Mouse (Mus musculus) intestine, postnatal 0 days (tissue): ENCODE measurements around the gene Aak1. TPM values are rescaled to one million over a fixed set of nuclear protein-coding genes. Genes with fewer than 3 reads are reported as not detected.
"Not testable (repeated sequence)": the region's sequence is repeated elsewhere in the genome, so short reads cannot be mapped to it uniquely, and the experiment has no call there.

Experiments used
- ATAC-seq: fragments of 200-750 bp; cut with Nextera tagmentation; 2 replicates; pipeline ENCODE4 v1.8.0; 2017; ENCODE audit warnings: mild to moderate bottlenecking, moderate TSS enrichment, moderate library complexity
- H3K27ac ChIP-seq: fragments of 300-500 bp; sonication (generic); 2 replicates; pipeline ENCODE4 v1.5.1; 2014; ENCODE audit warnings: mild to moderate bottlenecking, low read depth, low read length, moderate library complexity
- H3K27me3 ChIP-seq: fragments of 300-500 bp; sonication (generic); replicated peaks from 2 replicates; pipeline ENCODE4 v1.6.1; 2014; ENCODE audit warnings: low read length, mixed read lengths; ENCODE audit not compliant: control insufficient read depth, insufficient read depth
- H3K36me3 ChIP-seq: fragments of 300-500 bp; sonication (generic); 2 replicates; pipeline ENCODE4 v1.6.1; 2014; ENCODE audit warnings: mild to moderate bottlenecking, moderate library complexity; ENCODE audit not compliant: control insufficient read depth, insufficient read depth
- H3K4me1 ChIP-seq: fragments of 300-500 bp; sonication (generic); replicated peaks from 2 replicates; pipeline ENCODE4 v1.6.1; 2014; ENCODE audit warnings: antibody characterized with exemption, low read length, mixed read lengths; ENCODE audit not compliant: control insufficient read depth, insufficient read depth
- H3K4me2 ChIP-seq: fragments of 300-500 bp; sonication (generic); replicated peaks from 2 replicates; pipeline ENCODE4 v1.6.1; 2014; ENCODE audit warnings: low read depth, mild to moderate bottlenecking, moderate library complexity
- H3K4me3 ChIP-seq: fragments of 300-500 bp; sonication (generic); 2 replicates; pipeline ENCODE4 v1.5.1; 2014; ENCODE audit warnings: low read depth, low read length
- H3K9ac ChIP-seq: fragments of 300-500 bp; sonication (generic); 2 replicates; pipeline ENCODE4 v1.6.1; 2014; ENCODE audit warnings: mild to moderate bottlenecking, low read depth, low read length
- H3K9me3 ChIP-seq: fragments of 300-500 bp; sonication (generic); 2 replicates; pipeline ENCODE4 v1.6.1; 2016; ENCODE audit warnings: mixed run types; ENCODE audit not compliant: control insufficient read depth
- CTCF ChIP-seq: sonication (generic); IDR thresholded peaks from 2 replicates; pipeline ENCODE4 v1.5.1; 2016; ENCODE audit warnings: low read depth, mild to moderate bottlenecking, control low read depth, antibody characterized with exemption, moderate library complexity
- WGBS: fragments of 180-500 bp; shearing (Covaris S2); extraction: QIAGEN DNeasy Blood & Tissue Kit; methylation state at CpG from one replicate; pipeline ENCODE4 v1.1.7; 2014; 5-methylcytosine and 5-hydroxymethylcytosine counted together
- polyA plus RNA-seq: library from polyadenylated mRNA; unstranded; fragments of >200 nt; fragmentation: Nextera tagmentation; extraction: Ambion mirVana; gene quantifications from 2 replicates; pipeline ENCODE4 v1.2.1, GENCODE M21; 2015

Gene Aak1
- polyA plus RNA-seq, 1 experiment from 2014 or later = 5.7 TPM

GRCm38 (mm10) chr6:87042004-87042336 is 192.7 kb downstream of the Aak1 start:
- H3K9me3 ChIP-seq = peaks cover 2% of the 10 kb centered on the region; the same call in 1 of the 2 replicates
- ATAC-seq = no peak
- under 1% methylated on average over 11 of the region's 11 CpGs for WGBS
- no peaks in the 10 kb centered on the region; the same call in 1 of the 2 replicates for H3K36me3 ChIP-seq
- H3K9ac ChIP-seq = peak overlapping the region; percentile 79
- no peaks in the 10 kb centered on the region for H3K27me3 ChIP-seq
- H3K4me1 ChIP-seq = 0 out of 2 replicates have a peak, but pooled peaks cover 7% of the 10 kb centered on the region
- H3K4me2 ChIP-seq = peak overlapping the region; percentile 89
- H3K4me3 ChIP-seq = peak overlapping the region; percentile 92
- no peak for TF ChIP-seq CTCF
- H3K27ac ChIP-seq = peak overlapping the region; percentile 99

GRCm38 (mm10) chr6:87042337-87043130 is 193.2 kb downstream of the Aak1 start, which contains the start of gene Gfpt1:
TSS of gene Gfpt1 (plus strand) at chr6:87042846.
- TF ChIP-seq CTCF = no peak; the same call in 1 of the 2 replicates

DNA sequence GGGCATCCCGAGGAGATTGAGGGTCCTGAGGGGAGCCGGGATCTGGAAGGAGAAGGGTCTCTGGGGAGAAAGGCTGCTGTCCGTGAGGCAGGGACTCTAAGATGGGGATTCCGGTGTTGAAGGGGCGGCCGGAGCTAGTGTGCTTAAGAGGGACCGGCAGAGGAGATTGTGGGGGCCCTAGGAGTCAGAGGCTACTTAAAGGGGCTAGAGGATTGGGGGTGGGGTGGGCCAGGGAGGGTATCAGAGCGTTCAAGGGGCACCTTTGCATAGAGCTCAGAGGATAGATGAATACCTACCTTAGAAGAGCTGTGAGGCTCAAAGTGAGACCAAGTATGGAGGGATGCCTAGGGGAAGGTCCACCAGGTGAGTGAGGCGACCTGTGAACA is 193.8 kb downstream of the Aak1 start:
- WGBS = 0% methylated on average over 9 of the region's 9 CpGs
- 0 out of 2 replicates have a peak, but pooled peaks cover 4% of the 10 kb centered on the region for H3K4me1 ChIP-seq

More at GRCm38 (mm10) chr6:87042337-87043130, 193.2 kb downstream of the Aak1 start, which contains the start of gene Gfpt1:
- 0 out of 2 replicates have a peak, but pooled peaks cover 7% of the 10 kb centered on the region for H3K4me1 ChIP-seq
- ATAC-seq = peak; percentile 96
- H3K4me3 ChIP-seq = peak within 1 kb of the TSS; percentile 92
- H3K9ac ChIP-seq = peak within 1 kb of the TSS; percentile 79
- H3K27me3 ChIP-seq = no peaks in the 10 kb centered on the region
- H3K4me2 ChIP-seq = peak within 1 kb of the TSS; percentile 89
- no peaks in the 10 kb centered on the region for H3K9me3 ChIP-seq
- H3K27ac ChIP-seq = peak within 1 kb of the TSS; percentile 99
- under 1% methylated on average over 68 of the region's 68 CpGs for WGBS
- no peaks in the 10 kb centered on the region; the same call in none of the 2 replicates for H3K36me3 ChIP-seq

DNA sequence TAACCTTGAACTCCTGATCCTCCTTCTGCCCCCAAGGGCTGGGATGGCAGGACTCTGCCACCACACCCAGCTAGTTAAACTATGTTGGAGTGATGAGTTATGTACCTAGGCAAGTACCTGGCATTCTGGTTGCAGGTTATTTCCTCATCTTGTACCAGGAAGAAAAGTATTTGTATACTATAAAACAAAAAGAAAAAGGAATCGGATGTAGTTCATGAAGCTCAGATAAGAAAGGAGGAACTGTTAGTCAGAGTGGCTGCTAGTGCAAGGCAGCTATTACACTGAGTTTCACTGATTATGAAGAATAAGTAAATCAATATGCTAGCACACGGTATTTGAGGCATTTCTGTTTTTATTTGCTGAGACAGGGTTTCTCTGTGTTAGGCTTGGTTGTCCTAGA is 195.6 kb downstream of the Aak1 start:
- ATAC-seq = peak; percentile 23; the same call in 1 of the 2 replicates
- Histone ChIP-seq H3K4me1 (no peaks in the 10 kb centered on the region), H3K4me2 (peak overlapping the region; percentile 3; the same call in 1 of the 2 replicates), H3K36me3 (peaks cover 20% of the 10 kb centered on the region), H3K4me3 (no peak overlapping the region), H3K9me3 (no peaks in the 10 kb centered on the region), H3K27ac (no peak overlapping the region), H3K9ac (no peak overlapping the region), H3K27me3 (no peaks in the 10 kb centered on the region)
- 31% methylated on average over 2 of the region's 2 CpGs for WGBS
- no peak for TF ChIP-seq CTCF

More for the DNA sequence above, 193.8 kb downstream of the Aak1 start:
- H3K27ac ChIP-seq = peak overlapping the region; percentile 99
- H3K4me2 ChIP-seq = peak overlapping the region; percentile 89
- H3K4me3 ChIP-seq = peak overlapping the region; percentile 92
- peak overlapping the region; percentile 79 for H3K9ac ChIP-seq
- no peaks in the 10 kb centered on the region for H3K27me3 ChIP-seq
- H3K9me3 ChIP-seq = no peaks in the 10 kb centered on the region
- ATAC-seq = 0 out of 2 replicates have a peak, but pooled peaks have one; percentile 0
- no peak for TF ChIP-seq CTCF
- peaks cover 6% of the 10 kb centered on the region for H3K36me3 ChIP-seq

GRCm38 (mm10) chr6:87045507-87045906 is 196.2 kb downstream of the Aak1 start:
- peaks cover 20% of the 10 kb centered on the region for H3K36me3 ChIP-seq
- H3K9me3 ChIP-seq = no peaks in the 10 kb centered on the region
- H3K4me3 ChIP-seq = no peak overlapping the region
- H3K4me1 ChIP-seq = no peaks in the 10 kb centered on the region
- ATAC-seq = no peak
- H3K9ac ChIP-seq = no peak overlapping the region
- no peaks in the 10 kb centered on the region for H3K27me3 ChIP-seq
- TF ChIP-seq CTCF = no peak
- H3K4me2 ChIP-seq = no peak overlapping the region
- 66% methylated on average over 3 of the region's 3 CpGs for WGBS
- H3K27ac ChIP-seq = no peak overlapping the region

- not testable (repeated sequence) for ATAC-seq, H3K4me1 ChIP-seq, H3K27ac ChIP-seq, H3K9ac ChIP-seq, H3K9me3 ChIP-seq, H3K27me3 ChIP-seq, H3K4me3 ChIP-seq, H3K4me2 ChIP-seq
- 96% methylated on average over 7 of the region's 7 CpGs for WGBS
- H3K36me3 ChIP-seq = peaks cover 47% of the 10 kb centered on the region
These were observed 199.4 kb downstream of the Aak1 start for GRCm38 (mm10) chr6:87048712-87049111.
